Mouse (Mus musculus) olfactory bulb, adult 2 months (tissue): ENCODE measurements at regions not wholly inside any gene's neighbourhood (a gene's known extent, or its start where the extent isn't known, plus 50 kb on each side); places are given as distances from the start of the nearest gene placed in this dataset.

Source experiments
- H3K27ac ChIP-seq: fragments of 200-500 bp; 2 replicates; pipeline ENCODE4 v1.5.1; 2012; ENCODE audit warnings: low read depth, low read length; ENCODE audit not compliant: insufficient read depth
- H3K4me1 ChIP-seq: fragments of 200-500 bp; 2 replicates; pipeline ENCODE4 v1.6.1; 2012; ENCODE audit warnings: low read length; ENCODE audit not compliant: control insufficient read depth, insufficient read depth
- H3K4me3 ChIP-seq: fragments of 200-500 bp; 2 replicates; pipeline ENCODE4 v1.5.1; 2012; ENCODE audit warnings: mild to moderate bottlenecking, low read depth, low read length, moderate library complexity; ENCODE audit not compliant: insufficient read depth
- CTCF ChIP-seq: fragments of 200-500 bp; IDR thresholded peaks from 2 replicates; pipeline ENCODE4 v1.5.1; 2012; ENCODE audit warnings: low read depth, mild to moderate bottlenecking, low read length, moderate library complexity; ENCODE audit not compliant: insufficient read depth
- POLR2A ChIP-seq: fragments of 200-500 bp; IDR thresholded peaks from 2 replicates; pipeline ENCODE4 v1.6.1; 2012; ENCODE audit warnings: mild to moderate bottlenecking, low read depth, low read length, moderate library complexity; ENCODE audit not compliant: insufficient read depth
- WGBS: fragments of 180-500 bp; shearing (Covaris S2); methylation state at CpG from one replicate; pipeline ENCODE4 v1.1.7; 2018; 5-methylcytosine and 5-hydroxymethylcytosine counted together

- Histone ChIP-seq H3K27ac (no peak overlapping the region), H3K4me1 (0 out of 2 replicates have a peak, but pooled peaks cover 4% of the 10 kb centered on the region), H3K4me3 (no peak overlapping the region)
- TF ChIP-seq POLR2A (no peak), CTCF (no peak)
- WGBS = 93% methylated on average over 4 of the region's 4 CpGs
These were observed 55.4 kb upstream of the Tpm1 start for GRCm38 (mm10) chr9:67104616-67105015.

- 73% methylated on average over 6 of the region's 6 CpGs for WGBS
These were observed 53.4 kb upstream of the Tpm1 start for GRCm38 (mm10) chr9:67102578-67102977.

GRCm38 (mm10) chr9:67099471-67099870 is 50.3 kb upstream of the Tpm1 start:
- TF ChIP-seq POLR2A (no peak), CTCF (no peak)
- no peaks in the 10 kb centered on the region for H3K4me1 ChIP-seq
- H3K4me3 ChIP-seq = no peak overlapping the region
- no peak overlapping the region for H3K27ac ChIP-seq
- WGBS = 86% methylated on average over 6 of the region's 6 CpGs

More at GRCm38 (mm10) chr9:67102578-67102977, 53.4 kb upstream of the Tpm1 start:
- Histone ChIP-seq H3K27ac (no peak overlapping the region), H3K4me3 (no peak overlapping the region), H3K4me1 (0 out of 2 replicates have a peak, but pooled peaks cover 4% of the 10 kb centered on the region)
- TF ChIP-seq CTCF (no peak), POLR2A (no peak)
